Mouse (Mus musculus): ENCODE results near the gene Olfr1222. TPM values are rescaled to one million over a fixed set of nuclear protein-coding genes. Genes with fewer than 3 reads are reported as not detected.

Olfr1222 gene
- polyA plus RNA-seq, 1 experiment from 2014 or later = not detected

Other genes with a start within 250 kb of the Olfr1222 start
- gene Olfr1208, start 230.7 kb downstream of the Olfr1222 start, polyA plus RNA-seq (2016; fragmentation: Nextera tagmentation; extraction: Ambion mirVana) = not detected in 2 replicates
- gene Olfr1209, start 217.9 kb downstream of the Olfr1222 start, polyA plus RNA-seq (2016; fragmentation: Nextera tagmentation; extraction: Ambion mirVana) = not detected in 2 replicates
- gene Olfr1211, start 194.9 kb downstream of the Olfr1222 start, polyA plus RNA-seq (2016; fragmentation: Nextera tagmentation; extraction: Ambion mirVana) = not detected in 2 replicates
- gene Olfr1212, start 179.1 kb downstream of the Olfr1222 start, polyA plus RNA-seq (2016; fragmentation: Nextera tagmentation; extraction: Ambion mirVana) = not detected in 2 replicates
- not detected in 2 replicates for gene Gm13762, start 152.8 kb downstream of the Olfr1222 start, polyA plus RNA-seq (2016; fragmentation: Nextera tagmentation; extraction: Ambion mirVana)
- not detected in 2 replicates for gene Olfr1214, start 140.4 kb downstream of the Olfr1222 start, polyA plus RNA-seq (2016; fragmentation: Nextera tagmentation; extraction: Ambion mirVana)
- not detected in 2 replicates for gene Olfr1215, start 126.1 kb downstream of the Olfr1222 start, polyA plus RNA-seq (2016; fragmentation: Nextera tagmentation; extraction: Ambion mirVana)
- gene Olfr1216, start 114.7 kb downstream of the Olfr1222 start, polyA plus RNA-seq (2016; fragmentation: Nextera tagmentation; extraction: Ambion mirVana) = not detected in 2 replicates
- gene Olfr1217, start 101.0 kb downstream of the Olfr1222 start, polyA plus RNA-seq (2016; fragmentation: Nextera tagmentation; extraction: Ambion mirVana) = not detected in 2 replicates
- not detected in 2 replicates for gene Olfr1218, start 71.9 kb downstream of the Olfr1222 start, polyA plus RNA-seq (2016; fragmentation: Nextera tagmentation; extraction: Ambion mirVana)
- not detected in 2 replicates for gene Olfr1219, start 49.5 kb downstream of the Olfr1222 start, polyA plus RNA-seq (2016; fragmentation: Nextera tagmentation; extraction: Ambion mirVana)
- not detected in 2 replicates for gene Olfr1220, start 26.2 kb downstream of the Olfr1222 start, polyA plus RNA-seq (2016; fragmentation: Nextera tagmentation; extraction: Ambion mirVana)
- gene Olfr1221, start 15.8 kb downstream of the Olfr1222 start, polyA plus RNA-seq (2016; fragmentation: Nextera tagmentation; extraction: Ambion mirVana) = not detected in 2 replicates
- gene Olfr1223, start 18.5 kb upstream of the Olfr1222 start, polyA plus RNA-seq (2016; fragmentation: Nextera tagmentation; extraction: Ambion mirVana) = not detected in 2 replicates
- not detected in 2 replicates for gene Olfr1224-ps1, start 31.0 kb upstream of the Olfr1222 start, polyA plus RNA-seq (2016; fragmentation: Nextera tagmentation; extraction: Ambion mirVana)
- gene Olfr1225, start 41.6 kb upstream of the Olfr1222 start, polyA plus RNA-seq (2016; fragmentation: Nextera tagmentation; extraction: Ambion mirVana) = not detected in 2 replicates
- not detected in 2 replicates for gene Olfr1226, start 67.0 kb upstream of the Olfr1222 start, polyA plus RNA-seq (2016; fragmentation: Nextera tagmentation; extraction: Ambion mirVana)
- not detected in 2 replicates for gene Olfr1228, start 121.0 kb upstream of the Olfr1222 start, polyA plus RNA-seq (2016; fragmentation: Nextera tagmentation; extraction: Ambion mirVana)
- gene Olfr1229, start 155.0 kb upstream of the Olfr1222 start, polyA plus RNA-seq (2016; fragmentation: Nextera tagmentation; extraction: Ambion mirVana) = not detected in 2 replicates
- gene Olfr1230, start 164.2 kb upstream of the Olfr1222 start, polyA plus RNA-seq (2016; fragmentation: Nextera tagmentation; extraction: Ambion mirVana) = not detected in 2 replicates
- not detected in 2 replicates for gene Olfr1231, start 174.0 kb upstream of the Olfr1222 start, polyA plus RNA-seq (2016; fragmentation: Nextera tagmentation; extraction: Ambion mirVana)
- not detected in 2 replicates for gene Olfr1232, start 196.6 kb upstream of the Olfr1222 start, polyA plus RNA-seq (2016; fragmentation: Nextera tagmentation; extraction: Ambion mirVana)
- not detected in 2 replicates for gene Olfr1233, start 209.3 kb upstream of the Olfr1222 start, polyA plus RNA-seq (2016; fragmentation: Nextera tagmentation; extraction: Ambion mirVana)
- gene Olfr1234, start 231.8 kb upstream of the Olfr1222 start, polyA plus RNA-seq (2016; fragmentation: Nextera tagmentation; extraction: Ambion mirVana) = not detected in 2 replicates

Data from midbrain, embryonic 10.5 days (tissue).